Mouse (Mus musculus) MEL (cell line): ENCODE results near the gene Ephb2. TPM values are rescaled to one million over a fixed set of nuclear protein-coding genes. Genes with fewer than 3 reads are reported as not detected.

Experiments used
- DNase-seq: peaks from one replicate; pipeline ENCODE4 v3.0.0; 2011; ENCODE audit warnings: low read depth, low spot score
- H3K27ac ChIP-seq: 2 replicates; pipeline ENCODE4 v1.5.1; 2012; ENCODE audit warnings: low read depth, mild to moderate bottlenecking, control low read depth, low read length, moderate library complexity; ENCODE audit not compliant: control insufficient read depth
- H3K27me3 ChIP-seq, 2 experiments: fragments of 150-350 bp in 1 of 2; sonication (generic) in 1 of 2; 2 replicates each; pipeline ENCODE4 v1.6.1; 2012; ENCODE audit warnings: low read length in 2 of 2, mild to moderate bottlenecking in 2 of 2, improper control_type of control experiment in 1 of 2, moderate library complexity in 1 of 2; ENCODE audit not compliant: insufficient read depth in 2 of 2, control insufficient read depth in 1 of 2
- H3K36me3 ChIP-seq, 2 experiments: 2 replicates each; pipeline ENCODE4 v1.6.1; 2012 to 2014; ENCODE audit warnings: low read length in 2 of 2, improper control_type of control experiment in 1 of 2, inconsistent platforms in 1 of 2, mild to moderate bottlenecking in 1 of 2; ENCODE audit not compliant: insufficient read depth in 2 of 2, control insufficient read depth in 1 of 2
- H3K4me1 ChIP-seq, 2 experiments: fragments of 150-350 bp in 1 of 2; sonication (generic) in 1 of 2; 2 replicates each; pipeline ENCODE4 v1.6.1; 2012; ENCODE audit warnings: low read length in 2 of 2, improper control_type of control experiment in 1 of 2, mild to moderate bottlenecking in 1 of 2; ENCODE audit not compliant: insufficient read depth in 2 of 2, control insufficient read depth in 1 of 2
- H3K4me3 ChIP-seq, 2 experiments: fragments of 150-350 bp in 1 of 2; sonication (generic) in 1 of 2; 2 replicates each; pipeline ENCODE4 v1.5.1; 2012; ENCODE audit warnings: low read depth in 2 of 2, low read length in 2 of 2, mild to moderate bottlenecking in 2 of 2, moderate library complexity in 2 of 2, control low read depth in 1 of 2, improper control_type of control experiment in 1 of 2; ENCODE audit not compliant: control insufficient read depth in 1 of 2, insufficient read depth in 1 of 2
- H3K79me2 ChIP-seq: 2 replicates; pipeline ENCODE4 v1.6.1; 2012; ENCODE audit warnings: mild to moderate bottlenecking, low read length, moderate library complexity; ENCODE audit not compliant: control insufficient read depth, poor library complexity, insufficient read depth
- H3K9ac ChIP-seq: 2 replicates; pipeline ENCODE4 v1.6.1; 2012; ENCODE audit warnings: low read depth, mild to moderate bottlenecking, control low read depth, low read length, moderate library complexity; ENCODE audit not compliant: control insufficient read depth, poor library complexity, severe bottlenecking
- H3K9me3 ChIP-seq: fragments of 150-350 bp; sonication (generic); replicated peaks from 2 replicates; pipeline ENCODE4 v1.6.1; 2012; ENCODE audit warnings: mild to moderate bottlenecking, low read length, improper control_type of control experiment, moderate library complexity; ENCODE audit not compliant: insufficient read depth
- CHD1 ChIP-seq: IDR thresholded peaks from 2 replicates; pipeline ENCODE4 v1.6.1; 2012; ENCODE audit warnings: low read depth, mild to moderate bottlenecking, inconsistent platforms, low read length, improper control_type of control experiment
- CHD2 ChIP-seq: IDR thresholded peaks from 2 replicates; pipeline ENCODE4 v1.6.1; 2011; ENCODE audit warnings: low read length, improper control_type of control experiment
- CTCF ChIP-seq, 3 experiments: IDR thresholded peaks in 2 of 3; conservative IDR thresholded peaks in 1 of 3; 2 replicates each; pipeline ENCODE4 v1.5.1; 2011 to 2012; ENCODE audit warnings: low read length in 3 of 3, low read depth in 2 of 3, mild to moderate bottlenecking in 2 of 3, improper control_type of control experiment in 1 of 3, inconsistent platforms in 1 of 3, mixed read lengths in 1 of 3, moderate library complexity in 1 of 3; ENCODE audit not compliant: control insufficient read depth in 1 of 3, insufficient read depth in 1 of 3, poor library complexity in 1 of 3, severe bottlenecking in 1 of 3
- E2F4 ChIP-seq: IDR thresholded peaks from 2 replicates; pipeline ENCODE4 v1.6.1; 2011; ENCODE audit warnings: low read depth, low read length, improper control_type of control experiment, borderline replicate concordance
- ELF1 ChIP-seq: IDR thresholded peaks from 2 replicates; pipeline ENCODE4 v1.6.1; 2014; ENCODE audit warnings: low read depth, mild to moderate bottlenecking, inconsistent platforms, low read length, improper control_type of control experiment, moderate library complexity
- EP300 ChIP-seq, 2 experiments: IDR thresholded peaks; 2 replicates each; pipeline ENCODE4 v1.6.1; 2011; ENCODE audit warnings: improper control_type of control experiment in 2 of 2, low read length in 2 of 2, low read depth in 1 of 2, mild to moderate bottlenecking in 1 of 2
- GATA1 ChIP-seq: IDR thresholded peaks from 2 replicates; pipeline ENCODE4 v1.6.1; 2011; ENCODE audit warnings: low read depth, low read length, improper control_type of control experiment
- HCFC1 ChIP-seq: IDR thresholded peaks from 2 replicates; pipeline ENCODE4 v1.6.1; 2012; ENCODE audit warnings: low read depth, mild to moderate bottlenecking, inconsistent platforms, low read length, improper control_type of control experiment, moderate library complexity
- JUND ChIP-seq: IDR thresholded peaks from 2 replicates; pipeline ENCODE4 v1.6.1; 2011; ENCODE audit warnings: low read depth, mild to moderate bottlenecking, improper control_type of control experiment, low read length
- MAX ChIP-seq: IDR thresholded peaks from 2 replicates; pipeline ENCODE4 v1.6.1; 2011; ENCODE audit warnings: low read length, improper control_type of control experiment
- MAZ ChIP-seq: IDR thresholded peaks from 2 replicates; pipeline ENCODE4 v1.6.1; 2012; ENCODE audit warnings: low read depth, mild to moderate bottlenecking, inconsistent platforms, low read length, improper control_type of control experiment
- MXI1 ChIP-seq: IDR thresholded peaks from 2 replicates; pipeline ENCODE4 v1.6.1; 2011; ENCODE audit warnings: mild to moderate bottlenecking, low read depth, low read length, improper control_type of control experiment
- MYB ChIP-seq: IDR thresholded peaks from 2 replicates; pipeline ENCODE4 v1.6.1; 2011; ENCODE audit warnings: mild to moderate bottlenecking, low read depth, low read length, improper control_type of control experiment
- MYC ChIP-seq: IDR thresholded peaks from 2 replicates; pipeline ENCODE4 v1.6.1; 2011; ENCODE audit warnings: low read depth, mild to moderate bottlenecking, low read length, improper control_type of control experiment, moderate library complexity
- NRF1 ChIP-seq: IDR thresholded peaks from 2 replicates; pipeline ENCODE4 v1.6.1; 2014; ENCODE audit warnings: low read depth, mild to moderate bottlenecking, inconsistent platforms, low read length, improper control_type of control experiment, moderate library complexity; ENCODE audit not compliant: poor library complexity, insufficient read depth, severe bottlenecking
- POLR2A ChIP-seq, 2 experiments: IDR thresholded peaks; 2 replicates each; pipeline ENCODE4 v1.6.1; 2011 to 2012; ENCODE audit warnings: low read length in 2 of 2, mild to moderate bottlenecking in 2 of 2, control low read depth in 1 of 2, improper control_type of control experiment in 1 of 2, low read depth in 1 of 2, moderate library complexity in 1 of 2; ENCODE audit not compliant: control insufficient read depth in 1 of 2, insufficient read depth in 1 of 2, poor library complexity in 1 of 2
- POLR2AphosphoS5 ChIP-seq: IDR thresholded peaks from 2 replicates; pipeline ENCODE4 v1.6.1; 2012; ENCODE audit warnings: low read depth, borderline replicate concordance, mild to moderate bottlenecking, inconsistent platforms, low read length, moderate library complexity, mixed read lengths
- RAD21 ChIP-seq: IDR thresholded peaks from 2 replicates; pipeline ENCODE4 v1.6.1; 2011; ENCODE audit warnings: mild to moderate bottlenecking, low read depth, low read length, improper control_type of control experiment
- RCOR1 ChIP-seq: IDR thresholded peaks from 2 replicates; pipeline ENCODE4 v1.6.1; 2012; ENCODE audit warnings: low read depth, mild to moderate bottlenecking, inconsistent platforms, low read length, improper control_type of control experiment
- TAL1 ChIP-seq: IDR thresholded peaks from 2 replicates; pipeline ENCODE4 v1.6.1; 2012; ENCODE audit warnings: mild to moderate bottlenecking, inconsistent platforms, low read length, moderate library complexity, mixed read lengths
- TCF12 ChIP-seq: IDR thresholded peaks from 2 replicates; pipeline ENCODE4 v1.6.1; 2014; ENCODE audit warnings: low read depth, mild to moderate bottlenecking, inconsistent platforms, low read length, improper control_type of control experiment, moderate library complexity
- USF1 ChIP-seq: IDR thresholded peaks from 2 replicates; pipeline ENCODE4 v1.6.1; 2014; ENCODE audit warnings: low read depth, mild to moderate bottlenecking, inconsistent platforms, low read length, improper control_type of control experiment, moderate library complexity
- USF2 ChIP-seq, 2 experiments: IDR thresholded peaks; 2 replicates each; pipeline ENCODE4 v1.6.1; 2011 to 2012; ENCODE audit warnings: improper control_type of control experiment in 2 of 2, low read length in 2 of 2, borderline replicate concordance in 1 of 2, inconsistent platforms in 1 of 2, low read depth in 1 of 2, mild to moderate bottlenecking in 1 of 2; ENCODE audit not compliant: insufficient read depth in 1 of 2
- ZC3H11A ChIP-seq: IDR thresholded peaks from 2 replicates; pipeline ENCODE4 v1.6.1; 2012; ENCODE audit warnings: low read depth, mild to moderate bottlenecking, inconsistent platforms, low read length, improper control_type of control experiment
- ZNF384 ChIP-seq: IDR thresholded peaks from 2 replicates; pipeline ENCODE4 v1.6.1; 2012; ENCODE audit warnings: low read depth, mild to moderate bottlenecking, inconsistent platforms, low read length, improper control_type of control experiment
- polyA plus RNA-seq, 2 experiments: library from polyadenylated mRNA; stranded (reverse) in 1 of 2; unstranded in 1 of 2; fragments of >175 nt in 1 of 2; fragments of >200 nt in 1 of 2; gene quantifications; 2 replicates each; pipeline versions ENCODE4 v1.2.1 to v1.2.4; 2012; ENCODE audit warnings: low replicate concordance in 2 of 2, low read depth in 1 of 2; ENCODE audit not compliant: insufficient read length in 2 of 2, insufficient read depth in 1 of 2, missing spikeins in 1 of 2
- total RNA-seq: library from RNA; depleted of rRNA; stranded (reverse); fragments of 300-350 nt; gene quantifications from 2 replicates; pipeline ENCODE4 v1.2.3, GENCODE M21; 2012

Ephb2 gene
- total and polyA plus RNA-seq, 3 experiments: 1.9 to 4.1 TPM; not detected in 1

DNA sequence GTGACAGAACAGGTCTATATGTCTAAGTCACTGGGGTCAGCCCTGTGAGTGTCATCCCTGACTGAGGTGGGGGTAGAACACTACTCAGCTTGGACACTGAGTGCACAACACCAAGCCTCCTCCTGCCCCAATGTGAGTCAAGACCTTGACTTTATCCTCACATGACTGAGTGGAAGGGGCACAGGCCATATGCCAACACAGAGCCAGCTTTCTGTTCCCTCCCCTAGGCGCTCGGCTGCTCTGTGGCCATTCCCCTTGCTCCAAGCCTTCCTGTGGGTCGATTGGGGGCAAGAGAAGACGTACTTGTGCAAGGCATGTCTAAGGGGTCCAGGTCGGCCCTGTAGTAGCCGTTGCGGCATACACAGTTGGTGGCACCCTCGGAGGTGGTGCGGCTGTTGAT, 140.1 kb downstream of the Ephb2 start:
- TF ChIP-seq MAZ: no peak
- no peak for TF ChIP-seq EP300 (IDR thresholded peaks at IDR 0.05; ENCODE audit: low read depth in 1 of 2, low read length in 2 of 2)
- no peak for TF ChIP-seq CHD1
- TF ChIP-seq CHD2: no peak
- no peak for TF ChIP-seq CTCF (IDR thresholded peaks at IDR 0.05 in 2 of 3, conservative IDR thresholded peaks at IDR 0.05 in 1 of 3; ENCODE audit: control insufficient read depth in 1 of 3, insufficient read depth in 1 of 3, low read depth in 2 of 3, low read length in 3 of 3, poor library complexity in 1 of 3, severe bottlenecking in 1 of 3)
- no peak for TF ChIP-seq MAX
- TF ChIP-seq POLR2A (IDR thresholded peaks at IDR 0.05; ENCODE audit: control insufficient read depth in 1 of 2, insufficient read depth in 1 of 2, low read depth in 1 of 2, low read length in 2 of 2, poor library complexity in 1 of 2): no peak
- TF ChIP-seq ELF1: no peak
- no peak for TF ChIP-seq USF2 (IDR thresholded peaks at IDR 0.05; ENCODE audit: borderline replicate concordance in 1 of 2, insufficient read depth in 1 of 2, low read depth in 1 of 2, low read length in 2 of 2)
- TF ChIP-seq POLR2AphosphoS5: no peak
- no peak for TF ChIP-seq MYC
- TF ChIP-seq HCFC1: no peak
- TF ChIP-seq MYB: no peak
- no peak for TF ChIP-seq TCF12
- no peak for TF ChIP-seq GATA1
- TF ChIP-seq NRF1: no peak
- no peak for TF ChIP-seq RAD21
- TF ChIP-seq, all 39 proteins: peak for 0
- no peak for DNase-seq

DNA sequence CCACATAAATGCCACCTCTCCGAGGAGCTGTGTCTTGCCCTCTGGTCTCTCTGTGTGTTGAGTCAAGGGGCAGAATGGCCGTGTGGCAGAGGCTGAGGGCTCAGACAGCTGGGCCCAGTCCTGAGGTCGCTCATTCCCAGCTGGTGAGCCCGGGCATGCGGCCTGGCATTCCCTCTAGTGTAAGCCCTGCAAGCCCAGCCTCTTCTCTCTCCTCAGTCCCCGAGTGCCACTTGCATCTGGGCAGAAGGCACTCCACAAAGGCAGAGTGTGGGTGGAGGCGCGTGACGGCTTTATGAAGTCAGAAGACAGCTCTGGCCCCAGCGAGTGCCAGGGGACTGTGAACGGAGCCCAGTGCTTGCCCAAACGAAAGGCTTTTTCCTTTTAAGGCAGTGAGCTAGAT, 145.8 kb downstream of the Ephb2 start:
- TF ChIP-seq USF1 (no peak), ZC3H11A (no peak), RAD21 (no peak), E2F4 (no peak), GATA1 (no peak), MXI1 (no peak), USF2 (IDR thresholded peaks at IDR 0.05; ENCODE audit: borderline replicate concordance in 1 of 2, insufficient read depth in 1 of 2, low read depth in 1 of 2, low read length in 2 of 2) (no peak), JUND (no peak), ZNF384 (no peak), MYB (no peak), RCOR1 (no peak), TAL1 (no peak), MAZ (no peak)
- TF ChIP-seq, all 39 proteins: peak for 0
- Histone ChIP-seq H3K4me1 (no peaks in the 10 kb centered on the region), H3K36me3 (no peaks in the 10 kb centered on the region), H3K79me2 (no peaks in the 10 kb centered on the region), H3K9ac (no peak overlapping the region), H3K27me3 (no peaks in the 10 kb centered on the region), H3K9me3 (no peaks in the 10 kb centered on the region), H3K27ac (no peak overlapping the region), H3K4me3 (no peak overlapping the region)
- DNase-seq: no peak

More for the DNA sequence above, 140.1 kb downstream of the Ephb2 start:
- Histone ChIP-seq H3K79me2 (no peaks in the 10 kb centered on the region), H3K27ac (no peak overlapping the region), H3K27me3 (no peaks in the 10 kb centered on the region; a peak in 2 of 4 replicates), H3K9ac (no peak overlapping the region), H3K36me3 (no peaks in the 10 kb centered on the region), H3K4me1 (no peaks in the 10 kb centered on the region), H3K9me3 (no peaks in the 10 kb centered on the region), H3K4me3 (no peak overlapping the region)
